Mouse (Mus musculus) CH12.LX (cell line): ENCODE data around the gene Dennd5b.

Source experiments
- ETS1 ChIP-seq: conservative IDR thresholded peaks from 2 replicates; pipeline ENCODE4 v1.6.1; 2012; ENCODE audit warnings: low read depth, mild to moderate bottlenecking, inconsistent platforms, low read length, improper control_type of control experiment, moderate library complexity
- MAX ChIP-seq: IDR thresholded peaks from 2 replicates; pipeline ENCODE4 v1.6.1; 2011; ENCODE audit warnings: low read length, improper control_type of control experiment

DNA sequence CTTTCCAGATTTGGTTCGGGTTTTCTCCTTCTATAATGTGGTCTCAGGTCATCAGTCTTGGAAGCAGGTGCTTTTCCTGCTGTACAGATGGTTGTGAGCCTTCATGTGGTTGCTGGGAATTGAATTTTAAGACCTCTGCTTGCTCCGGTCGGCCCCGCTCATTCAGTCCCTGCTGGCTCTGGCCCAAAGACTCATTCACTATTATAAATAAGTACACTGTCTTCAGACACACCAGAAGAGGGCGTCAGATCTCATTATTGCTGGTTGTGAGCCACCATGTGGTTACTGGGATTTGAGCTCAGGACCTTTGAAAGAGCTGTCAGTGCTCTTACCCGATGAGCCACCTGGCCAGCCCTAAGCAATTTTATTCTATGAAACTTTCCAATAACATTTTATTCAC lies 6.1 kb downstream of the Dennd5b start:
- TF ChIP-seq ETS1 (no peak), MAX (no peak)
